Mouse (Mus musculus) neural tube, embryonic 12.5 days (tissue): ENCODE results near the gene Hpn. TPM values are rescaled to one million over a fixed set of nuclear protein-coding genes. Genes with fewer than 3 reads are reported as not detected.

ENCODE experiments used
- ATAC-seq: fragments of 200-750 bp; cut with Nextera tagmentation; 2 replicates; pipeline ENCODE4 v1.8.0; 2017; ENCODE audit warnings: low read depth, mild to moderate bottlenecking, moderate TSS enrichment, moderate library complexity; ENCODE audit not compliant: low FRiP score
- H3K27ac ChIP-seq: fragments of 300-500 bp; sonication (generic); 2 replicates; pipeline ENCODE4 v1.5.1; 2016
- H3K27me3 ChIP-seq: fragments of 300-500 bp; sonication (generic); replicated peaks from 2 replicates; pipeline ENCODE4 v1.6.1; 2016; ENCODE audit warnings: mild to moderate bottlenecking
- H3K36me3 ChIP-seq: fragments of 300-500 bp; sonication (generic); 2 replicates; pipeline ENCODE4 v1.6.1; 2016; ENCODE audit warnings: mild to moderate bottlenecking
- H3K4me1 ChIP-seq: fragments of 300-500 bp; sonication (generic); 2 replicates; pipeline ENCODE4 v1.6.1; 2016
- H3K4me2 ChIP-seq: fragments of 300-500 bp; sonication (generic); replicated peaks from 2 replicates; pipeline ENCODE4 v1.6.1; 2016; ENCODE audit warnings: mild to moderate bottlenecking
- H3K4me3 ChIP-seq: fragments of 300-500 bp; sonication (generic); 2 replicates; pipeline ENCODE4 v1.5.1; 2016
- H3K9ac ChIP-seq: fragments of 300-500 bp; sonication (generic); 2 replicates; pipeline ENCODE4 v1.6.1; 2016; ENCODE audit warnings: mild to moderate bottlenecking
- H3K9me3 ChIP-seq: fragments of 300-500 bp; sonication (generic); 2 replicates; pipeline ENCODE4 v1.6.1; 2016; ENCODE audit warnings: mild to moderate bottlenecking
- WGBS: fragments of 180-500 bp; shearing (Covaris S2); methylation state at CpG from one replicate; pipeline ENCODE4 v1.1.7; 2016; 5-methylcytosine and 5-hydroxymethylcytosine counted together
- polyA plus RNA-seq: library from polyadenylated mRNA; unstranded; fragments of >200 nt; fragmentation: Nextera tagmentation; extraction: Ambion mirVana; gene quantifications from 2 replicates; pipeline ENCODE4 v1.2.1, GENCODE M21; 2016

Gene Hpn
- polyA plus RNA-seq: 0.27 and 0.46 TPM in 2 replicates

GRCm38 (mm10) chr7:31115182-31115581 is at the start of gene Hpn:
TSS of gene Hpn (minus strand) at chr7:31115290.
- no peaks in the 10 kb centered on the region for H3K9me3 ChIP-seq
- H3K4me2 ChIP-seq: 0 out of 2 replicates have a peak within 1 kb of the TSS, but pooled peaks have one; percentile 9
- no peaks in the 10 kb centered on the region for H3K36me3 ChIP-seq
- H3K27me3 ChIP-seq: peaks cover 5% of the 10 kb centered on the region
- 0 out of 2 replicates have a peak, but pooled peaks cover 4% of the 10 kb centered on the region for H3K4me1 ChIP-seq
- ATAC-seq: no peak
- no peak within 1 kb of the TSS for H3K27ac ChIP-seq
- H3K4me3 ChIP-seq: no peak within 1 kb of the TSS
- no peak within 1 kb of the TSS for H3K9ac ChIP-seq
- 18% methylated on average over 15 of the region's 15 CpGs for WGBS

GRCm38 (mm10) chr7:31164748-31165147 is 49.7 kb upstream of the Hpn start:
- no peak for ATAC-seq
- WGBS: 78% methylated on average over 1 of the region's 1 CpGs
- Histone ChIP-seq H3K4me1 (no peaks in the 10 kb centered on the region), H3K27ac (no peak overlapping the region), H3K36me3 (no peaks in the 10 kb centered on the region), H3K9me3 (no peaks in the 10 kb centered on the region), H3K4me3 (no peak overlapping the region), H3K4me2 (no peak overlapping the region), H3K27me3 (no peaks in the 10 kb centered on the region), H3K9ac (no peak overlapping the region)

- 55% methylated on average over 3 of the region's 3 CpGs for WGBS
- no peak for ATAC-seq
- Histone ChIP-seq H3K9me3 (no peaks in the 10 kb centered on the region), H3K4me3 (no peak overlapping the region), H3K4me2 (no peak overlapping the region), H3K27me3 (no peaks in the 10 kb centered on the region), H3K27ac (no peak overlapping the region), H3K9ac (no peak overlapping the region), H3K4me1 (no peaks in the 10 kb centered on the region), H3K36me3 (no peaks in the 10 kb centered on the region)
Observed at GRCm38 (mm10) chr7:31163666-31164577, 48.8 kb upstream of the Hpn start.

GRCm38 (mm10) chr7:31162324-31162723 is 47.2 kb upstream of the Hpn start:
- no peaks in the 10 kb centered on the region for H3K4me1 ChIP-seq
- no peaks in the 10 kb centered on the region for H3K27me3 ChIP-seq
- H3K36me3 ChIP-seq: no peaks in the 10 kb centered on the region
- no peak for ATAC-seq
- no peak overlapping the region for H3K27ac ChIP-seq
- H3K9ac ChIP-seq: no peak overlapping the region
- H3K9me3 ChIP-seq: no peaks in the 10 kb centered on the region
- no peak overlapping the region for H3K4me3 ChIP-seq
- no peak overlapping the region for H3K4me2 ChIP-seq
- 70% methylated on average over 11 of the region's 11 CpGs for WGBS

- WGBS: 53% methylated on average over 3 of the region's 3 CpGs
Observed at GRCm38 (mm10) chr7:31161831-31162230, 46.7 kb upstream of the Hpn start.

GRCm38 (mm10) chr7:31161246-31161645 is 46.2 kb upstream of the Hpn start:
- Histone ChIP-seq H3K27me3 (no peaks in the 10 kb centered on the region), H3K36me3 (no peaks in the 10 kb centered on the region), H3K9ac (no peak overlapping the region), H3K9me3 (no peaks in the 10 kb centered on the region), H3K4me3 (no peak overlapping the region), H3K27ac (no peak overlapping the region), H3K4me1 (no peaks in the 10 kb centered on the region), H3K4me2 (no peak overlapping the region)
- no peak for ATAC-seq
- 79% methylated on average over 3 of the region's 3 CpGs for WGBS

More at GRCm38 (mm10) chr7:31161831-31162230, 46.7 kb upstream of the Hpn start:
- H3K4me2 ChIP-seq: no peak overlapping the region
- no peak for ATAC-seq
- no peak overlapping the region for H3K4me3 ChIP-seq
- no peaks in the 10 kb centered on the region for H3K4me1 ChIP-seq
- no peak overlapping the region for H3K27ac ChIP-seq
- no peak overlapping the region for H3K9ac ChIP-seq
- no peaks in the 10 kb centered on the region for H3K9me3 ChIP-seq
- no peaks in the 10 kb centered on the region for H3K27me3 ChIP-seq
- no peaks in the 10 kb centered on the region for H3K36me3 ChIP-seq

GRCm38 (mm10) chr7:31160763-31161162 is 45.7 kb upstream of the Hpn start:
- Histone ChIP-seq H3K36me3 (no peaks in the 10 kb centered on the region), H3K9me3 (no peaks in the 10 kb centered on the region), H3K27me3 (no peaks in the 10 kb centered on the region), H3K4me3 (no peak overlapping the region), H3K9ac (no peak overlapping the region), H3K27ac (no peak overlapping the region), H3K4me1 (no peaks in the 10 kb centered on the region), H3K4me2 (no peak overlapping the region)
- WGBS: 84% methylated on average over 5 of the region's 5 CpGs
- no peak for ATAC-seq

- Histone ChIP-seq H3K36me3 (no peaks in the 10 kb centered on the region), H3K4me3 (no peak overlapping the region), H3K4me1 (peaks cover 10% of the 10 kb centered on the region), H3K27ac (no peak overlapping the region), H3K9me3 (no peaks in the 10 kb centered on the region), H3K27me3 (no peaks in the 10 kb centered on the region), H3K9ac (no peak overlapping the region), H3K4me2 (no peak overlapping the region; the same call in 1 of the 2 replicates)
- WGBS: 44% methylated on average over 18 of the region's 19 CpGs
- ATAC-seq: no peak
Observed at GRCm38 (mm10) chr7:31156034-31156928, 41.2 kb upstream of the Hpn start.

GRCm38 (mm10) chr7:31155296-31156033 is 40.4 kb upstream of the Hpn start, which contains the start of gene Gramd1a:
TSS of gene Gramd1a (minus strand) at chr7:31155896.
- no peaks in the 10 kb centered on the region for H3K36me3 ChIP-seq
- no peak within 1 kb of the TSS for H3K4me3 ChIP-seq
- H3K4me2 ChIP-seq: no peak within 1 kb of the TSS; the same call in 1 of the 2 replicates
- WGBS: 64% methylated on average over 5 of the region's 5 CpGs
- no peak within 1 kb of the TSS for H3K9ac ChIP-seq
- no peak within 1 kb of the TSS for H3K27ac ChIP-seq
- H3K27me3 ChIP-seq: no peaks in the 10 kb centered on the region
- no peak for ATAC-seq
- H3K4me1 ChIP-seq: peaks cover 11% of the 10 kb centered on the region
- H3K9me3 ChIP-seq: no peaks in the 10 kb centered on the region

- peaks cover 16% of the 10 kb centered on the region for H3K4me1 ChIP-seq
- no peak overlapping the region for H3K4me3 ChIP-seq
- no peaks in the 10 kb centered on the region for H3K9me3 ChIP-seq
- no peak overlapping the region for H3K9ac ChIP-seq
- no peaks in the 10 kb centered on the region for H3K36me3 ChIP-seq
- ATAC-seq: no peak
- no peak overlapping the region for H3K4me2 ChIP-seq
- WGBS: 89% methylated on average over 6 of the region's 6 CpGs
- H3K27me3 ChIP-seq: no peaks in the 10 kb centered on the region
- no peak overlapping the region for H3K27ac ChIP-seq
Observed at GRCm38 (mm10) chr7:31153536-31154320, 38.6 kb upstream of the Hpn start.
